Mouse (Mus musculus) CH12.LX (cell line): ENCODE measurements at regions not wholly inside any gene's neighbourhood (a gene's known extent, or its start where the extent isn't known, plus 50 kb on each side); places are given as distances from the start of the nearest gene placed in this dataset.

Source experiments
- CHD1 ChIP-seq: IDR thresholded peaks from 2 replicates; pipeline ENCODE4 v1.6.1; 2012; ENCODE audit warnings: low read depth, low read length, improper control_type of control experiment, inconsistent platforms
- CTCF ChIP-seq, 2 experiments: IDR thresholded peaks in 1 of 2; conservative IDR thresholded peaks in 1 of 2; 2 replicates each; pipeline ENCODE4 v1.5.1; 2011 to 2012; ENCODE audit warnings: low read depth in 2 of 2, low read length in 2 of 2, improper control_type of control experiment in 1 of 2, inconsistent platforms in 1 of 2, mild to moderate bottlenecking in 1 of 2, moderate library complexity in 1 of 2
- JUN ChIP-seq: IDR thresholded peaks from 2 replicates; pipeline ENCODE4 v1.6.1; 2011; ENCODE audit warnings: low read depth, mild to moderate bottlenecking, low read length, improper control_type of control experiment, moderate library complexity; ENCODE audit not compliant: insufficient read depth
- JUND ChIP-seq: conservative IDR thresholded peaks from 2 replicates; pipeline ENCODE4 v1.6.1; 2011; ENCODE audit warnings: low read depth, low read length, improper control_type of control experiment
- MAFK ChIP-seq: IDR thresholded peaks from 2 replicates; pipeline ENCODE4 v1.6.1; 2011; ENCODE audit warnings: low read length, improper control_type of control experiment; ENCODE audit not compliant: insufficient replicate concordance
- POLR2A ChIP-seq: IDR thresholded peaks from 2 replicates; pipeline ENCODE4 v1.6.1; 2011; ENCODE audit warnings: low read depth, mild to moderate bottlenecking, improper control_type of control experiment, low read length
- RAD21 ChIP-seq: IDR thresholded peaks from 2 replicates; pipeline ENCODE4 v1.6.1; 2011; ENCODE audit warnings: low read depth, mild to moderate bottlenecking, low read length, improper control_type of control experiment, moderate library complexity
- ZKSCAN1 ChIP-seq: IDR thresholded peaks from 2 replicates; pipeline ENCODE4 v1.6.1; 2012; ENCODE audit warnings: low read depth, inconsistent platforms, low read length, improper control_type of control experiment, borderline replicate concordance
- ZNF384 ChIP-seq: IDR thresholded peaks from 2 replicates; pipeline ENCODE4 v1.6.1; 2012; ENCODE audit warnings: low read depth, low read length, improper control_type of control experiment, inconsistent platforms

DNA sequence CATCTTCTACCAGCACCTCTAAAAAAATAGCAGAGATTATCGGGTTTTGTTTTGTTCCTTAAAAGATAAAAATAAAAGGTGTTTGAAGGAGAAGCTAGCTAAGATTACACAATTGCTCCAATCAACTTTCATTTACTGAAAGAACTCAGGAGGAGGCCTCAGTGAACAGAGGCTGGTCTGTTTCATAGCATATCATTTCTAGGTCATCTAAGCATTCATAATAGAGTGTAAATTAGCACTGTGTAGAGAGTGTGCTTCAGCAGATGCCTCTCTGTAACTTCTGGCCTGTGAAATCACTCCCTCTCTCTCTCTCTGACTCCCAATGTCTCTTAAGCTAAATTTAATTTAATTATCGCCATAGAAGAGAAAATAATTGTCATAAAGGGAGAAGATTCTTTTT lies 597.0 kb upstream of the Pou3f3 start:
- TF ChIP-seq CTCF (conservative IDR thresholded peaks at IDR 0.05 in 1 of 2, IDR thresholded peaks at IDR 0.05 in 1 of 2; ENCODE audit: low read depth in 2 of 2, low read length in 2 of 2) (no peak), CHD1 (no peak), POLR2A (no peak), ZNF384 (no peak), JUND (no peak), MAFK (no peak), JUN (no peak), ZKSCAN1 (no peak), RAD21 (no peak)
